Mouse (Mus musculus) thymus, postnatal 25 days (tissue): ENCODE results near the gene Mrvi1.

Experiments
- DNase-seq: peaks from one replicate; pipeline ENCODE4 v3.0.0; 2022

Gene Mrvi1

DNA sequence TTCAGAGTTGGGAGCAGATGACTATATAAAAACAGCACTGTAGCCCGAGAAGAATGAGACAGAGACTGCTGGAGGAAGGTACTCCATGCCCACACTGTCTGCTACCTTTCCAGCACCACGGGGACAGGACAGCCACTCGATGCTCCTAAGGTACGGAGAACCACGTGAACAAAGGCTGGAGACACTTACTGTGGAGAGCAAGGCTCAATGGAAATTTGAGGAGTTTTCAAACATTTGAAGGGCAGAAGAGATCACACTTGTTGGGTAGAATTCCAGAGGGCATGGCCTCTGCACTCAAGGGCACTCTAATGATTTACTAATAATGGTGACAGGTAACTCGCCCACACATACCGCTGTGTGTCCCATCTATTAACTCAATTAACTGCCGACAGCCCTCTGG, 159.2 kb downstream of the Mrvi1 start:
- no peak for DNase-seq

DNA sequence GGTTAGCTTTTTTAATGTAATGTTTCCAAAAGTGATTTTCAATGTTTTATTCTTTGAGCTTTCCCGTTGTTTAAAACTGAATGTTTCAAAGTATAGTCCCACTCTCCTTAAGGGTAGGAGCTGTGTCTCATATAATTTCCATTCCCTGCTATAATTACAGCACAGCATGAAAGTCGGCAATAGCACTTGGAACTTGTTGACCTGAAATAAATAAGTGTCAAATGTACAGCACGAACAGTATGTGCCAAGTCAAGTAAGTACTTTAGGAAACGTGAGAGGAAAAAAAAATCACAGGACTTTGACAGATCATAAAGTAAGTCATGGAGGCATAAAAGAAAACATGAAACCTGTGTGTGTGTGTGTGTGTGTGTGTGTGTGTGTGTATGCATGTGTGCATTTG, 160.2 kb downstream of the Mrvi1 start:
- no peak for DNase-seq

DNA sequence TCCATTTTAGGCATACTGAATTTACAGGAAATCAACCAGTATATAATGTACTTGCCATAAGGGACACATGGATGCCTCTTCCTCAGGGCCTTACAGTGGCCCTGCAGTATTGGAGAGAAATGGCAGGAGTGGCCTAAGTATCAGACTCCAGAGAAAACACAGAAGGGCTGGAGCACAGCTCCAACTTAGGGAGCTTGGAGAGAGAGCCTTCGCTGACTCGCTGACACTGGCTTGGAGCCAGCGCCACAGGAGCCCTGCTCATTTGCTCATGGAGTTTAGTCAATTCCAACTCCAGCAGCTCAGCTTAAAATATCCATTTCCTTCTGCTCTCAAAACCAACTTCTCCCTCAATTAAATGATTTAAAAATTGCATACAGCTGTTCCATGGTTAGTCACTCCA, 160.6 kb downstream of the Mrvi1 start:
- DNase-seq: no peak

DNA sequence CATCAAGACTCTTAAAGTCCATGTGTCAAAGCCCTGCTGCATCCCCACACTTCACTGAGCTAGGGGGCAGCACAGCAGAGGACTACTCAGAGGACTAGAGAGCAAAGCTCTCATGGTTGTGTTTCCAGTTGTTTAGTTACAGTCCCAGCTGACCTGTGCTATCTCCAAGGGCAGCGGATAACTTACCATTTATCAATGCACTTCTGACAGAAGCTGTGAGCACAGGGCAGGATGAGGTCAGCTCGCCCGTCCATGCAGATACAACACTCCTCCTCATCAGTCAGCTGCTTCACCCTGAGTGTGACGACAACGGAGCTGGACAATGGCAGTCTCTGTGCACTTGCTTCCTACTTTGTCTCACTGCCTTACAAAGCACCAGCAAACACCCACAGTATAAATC, 161.2 kb downstream of the Mrvi1 start:
- DNase-seq: no peak

DNA sequence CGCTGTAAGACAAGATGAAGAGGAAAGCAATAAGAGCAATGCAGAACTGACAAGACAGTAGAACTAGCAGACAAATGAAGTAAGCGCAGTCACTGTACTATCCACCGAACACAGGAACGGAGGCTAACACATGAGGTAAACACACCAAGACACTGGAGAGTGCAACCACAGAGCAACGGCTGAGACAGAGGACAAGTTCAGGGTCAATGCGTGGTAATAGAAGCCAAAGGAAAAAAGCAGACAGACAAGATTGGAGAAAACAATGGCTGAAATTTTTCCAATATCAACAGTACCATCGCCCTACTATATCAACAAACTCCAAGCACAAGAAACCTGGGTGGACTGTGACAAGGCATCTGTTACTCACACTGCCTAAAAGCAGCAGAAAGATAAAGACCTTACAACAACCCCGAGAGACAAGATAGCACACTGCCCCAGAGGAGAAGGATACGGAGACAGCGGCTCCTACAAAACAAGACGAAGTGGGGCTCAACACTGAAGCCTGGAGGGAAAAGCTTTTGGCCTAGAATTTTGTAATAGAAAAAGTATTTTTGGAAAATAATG, 163.4 kb downstream of the Mrvi1 start:
- no peak for DNase-seq
